10 mouse cellular contexts compared by ENCODE assay signal in the genomic region with DNA sequence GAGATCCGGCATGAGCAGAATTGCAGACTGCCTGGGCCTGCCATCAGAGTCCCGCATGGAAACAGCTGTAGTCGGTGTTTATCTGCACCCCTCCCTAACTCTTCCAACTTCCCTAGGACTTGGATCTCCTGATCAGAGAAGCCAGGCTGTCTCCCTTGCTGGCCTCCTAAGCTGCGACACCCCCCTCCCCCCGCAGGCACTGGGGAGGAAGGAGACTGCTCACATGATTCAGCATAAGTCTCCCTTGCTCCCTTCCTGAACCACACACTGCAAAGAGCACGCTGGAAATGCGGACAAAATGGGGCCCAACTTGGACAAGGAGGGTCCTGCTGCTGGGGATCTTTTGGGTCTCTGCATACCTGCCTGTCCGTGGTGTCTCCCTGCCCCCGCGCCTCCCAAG. TPM values are rescaled to one million over a fixed set of nuclear protein-coding genes. Genes with fewer than 3 reads are reported as not detected.
DNase-seq lines count a peak whose midpoint lies in the region; ATAC-seq and TF ChIP-seq lines count a peak whose summit lies in the region.
"Had no signal": no experiment of that assay in that cellular context is flagged by ENCODE, and none has a peak within 500 bp of the region (broad histone marks: within the 10 kb centered on the region; RNA-seq: fewer than 3 reads in every experiment).

A gene (plus strand): TSS at position 231 of the 400 bp plus-strand sequence.

- TF ChIP-seq CTCF in kidney, adult 2 months (conservative IDR thresholded peaks at IDR 0.05; ENCODE audit: insufficient read depth, insufficient read length, low read depth, low read length) = no peak
- no peak for TF ChIP-seq CTCF in E14TG2a.4 (conservative IDR thresholded peaks at IDR 0.05; ENCODE audit: low read length)
- no peak for TF ChIP-seq CTCF in liver, adult 2 months (IDR thresholded peaks at IDR 0.05; ENCODE audit: low read depth, low read length)

- peak; percentile 23; the same call in 1 of the 2 replicates for ATAC-seq in kidney, embryonic 16.5 days (ENCODE audit: low FRiP score, low TSS enrichment)
- no peak for ATAC-seq in embryonic facial prominence, embryonic 15.5 days (ENCODE audit: insufficient number of reproducible peaks, low FRiP score, low TSS enrichment, low read depth)

- H3K4me3 ChIP-seq in kidney, embryonic 16.5 days (ENCODE audit: low read length) = no peak within 1 kb of the TSS
- no peak within 1 kb of the TSS for H3K4me3 ChIP-seq in kidney, adult 2 months (ENCODE audit: insufficient read depth, low read depth, low read length)
- H3K4me3 ChIP-seq in E14TG2a.4 (replicated peaks; ENCODE audit: low read length) = 0 out of 2 replicates have a peak within 1 kb of the TSS, but pooled peaks have one; percentile 26
- H3K4me3 ChIP-seq in embryonic facial prominence, embryonic 15.5 days (replicated peaks) = no peak within 1 kb of the TSS
- peak within 1 kb of the TSS; percentile 27; the same call in 1 of the 2 replicates for H3K4me3 ChIP-seq in liver, adult 2 months (ENCODE audit: insufficient read depth, low read depth, low read length)

- no peak for DNase-seq in kidney, adult 2 months
- no peak for DNase-seq in liver, adult 2 months (ENCODE audit: extremely low read depth, low read depth, low spot score)
- DNase-seq in right cerebral cortex, postnatal 14 days = no peak
- no peak for DNase-seq in thymus, postnatal 14 days
- DNase-seq in cerebellum, adult 18-20 months = no peak
- DNase-seq: cerebellum, postnatal 14 days; thymus, postnatal 36 days had no signal

- H3K79me2 ChIP-seq in liver, adult 2 months (ENCODE audit: control insufficient read depth, insufficient read depth, low read length) = no peaks in the 10 kb centered on the region

- no peak within 1 kb of the TSS for H3K9ac ChIP-seq in kidney, embryonic 16.5 days (replicated peaks; ENCODE audit: low read length)
- H3K9ac ChIP-seq in embryonic facial prominence, embryonic 15.5 days = no peak within 1 kb of the TSS
- H3K9ac ChIP-seq in liver, adult 2 months (ENCODE audit: low read depth, low read length) = peak within 1 kb of the TSS; percentile 7; the same call in 1 of the 2 replicates

- H3K36me3 ChIP-seq in kidney, embryonic 16.5 days (ENCODE audit: insufficient read depth, low read length) = no peaks in the 10 kb centered on the region
- no peaks in the 10 kb centered on the region for H3K36me3 ChIP-seq in kidney, adult 2 months (ENCODE audit: control insufficient read depth, insufficient read depth, low read length)
- H3K36me3 ChIP-seq in E14TG2a.4 (ENCODE audit: insufficient read depth, low read length) = no peaks in the 10 kb centered on the region
- no peaks in the 10 kb centered on the region for H3K36me3 ChIP-seq in embryonic facial prominence, embryonic 15.5 days
- H3K36me3 ChIP-seq in liver, adult 2 months (ENCODE audit: control insufficient read depth, insufficient read depth, low read length) = no peaks in the 10 kb centered on the region

- H3K4me1 ChIP-seq in kidney, embryonic 16.5 days (ENCODE audit: insufficient read depth, low read length) = no peaks in the 10 kb centered on the region
- no peaks in the 10 kb centered on the region for H3K4me1 ChIP-seq in kidney, adult 2 months (ENCODE audit: control insufficient read depth, insufficient read depth, low read length)
- peaks cover 13% of the 10 kb centered on the region for H3K4me1 ChIP-seq in E14TG2a.4 (replicated peaks; ENCODE audit: low read depth, low read length)
- H3K4me1 ChIP-seq in embryonic facial prominence, embryonic 15.5 days = no peaks in the 10 kb centered on the region
- H3K4me1 ChIP-seq in liver, adult 2 months (ENCODE audit: control insufficient read depth, insufficient read depth, low read length) = no peaks in the 10 kb centered on the region

- WGBS in kidney, embryonic 16.5 days = 71% methylated on average over 10 of the region's 10 CpGs
- WGBS in kidney, adult 2 months = 63% methylated on average over 10 of the region's 10 CpGs
- 58% methylated on average over 10 of the region's 10 CpGs for WGBS in embryonic facial prominence, embryonic 15.5 days
- WGBS in liver, adult 2 months = 65% methylated on average over 10 of the region's 10 CpGs

- no peak within 1 kb of the TSS for H3K4me2 ChIP-seq in kidney, embryonic 16.5 days (replicated peaks; ENCODE audit: low read depth, low read length)
- no peak within 1 kb of the TSS for H3K4me2 ChIP-seq in embryonic facial prominence, embryonic 15.5 days (replicated peaks)

- no peak within 1 kb of the TSS for H3K27ac ChIP-seq in kidney, embryonic 16.5 days (ENCODE audit: low read length)
- no peak within 1 kb of the TSS for H3K27ac ChIP-seq in kidney, adult 2 months (ENCODE audit: insufficient read depth, low read depth, low read length)
- no peak within 1 kb of the TSS for H3K27ac ChIP-seq in embryonic facial prominence, embryonic 15.5 days (replicated peaks)
- H3K27ac ChIP-seq in liver, adult 2 months (replicated peaks; ENCODE audit: insufficient read depth, low read depth, low read length) = no peak within 1 kb of the TSS

- H3K9me3 ChIP-seq in kidney, embryonic 16.5 days (ENCODE audit: low read length) = no peaks in the 10 kb centered on the region
- H3K9me3 ChIP-seq in E14TG2a.4 (ENCODE audit: low read length) = no peaks in the 10 kb centered on the region
- no peaks in the 10 kb centered on the region for H3K9me3 ChIP-seq in embryonic facial prominence, embryonic 15.5 days (replicated peaks)

- no peak for TF ChIP-seq POLR2A in kidney, adult 2 months (IDR thresholded peaks at IDR 0.05; ENCODE audit: low read depth, low read length)
- TF ChIP-seq POLR2A in liver, adult 2 months (IDR thresholded peaks at IDR 0.05; ENCODE audit: extremely low read depth, insufficient read depth, low read length) = no peak

- H3K27me3 ChIP-seq in kidney, embryonic 16.5 days (ENCODE audit: insufficient read depth, low read length) = no peaks in the 10 kb centered on the region
- H3K27me3 ChIP-seq in kidney, adult 2 months (replicated peaks; ENCODE audit: control insufficient read depth, insufficient read depth, low read length) = no peaks in the 10 kb centered on the region
- H3K27me3 ChIP-seq in E14TG2a.4 (ENCODE audit: insufficient read depth, low read length) = no peaks in the 10 kb centered on the region
- H3K27me3 ChIP-seq in embryonic facial prominence, embryonic 15.5 days = no peaks in the 10 kb centered on the region
- H3K27me3 ChIP-seq in liver, adult 2 months (ENCODE audit: control insufficient read depth, insufficient read depth, low read length) = no peaks in the 10 kb centered on the region

RNA-seq across cellular contexts. Expression of the gene that starts here (rescaled TPM):
- polyA plus RNA-seq in kidney, embryonic 16.5 days (2015; fragmentation: Nextera tagmentation; extraction: Ambion mirVana) = 2.1 and 2.8 TPM in 2 replicates
- polyA plus RNA-seq in kidney, adult 2 months (2012; rRNA removed) = 0.29 and 0.33 TPM in 2 replicates
- polyA plus RNA-seq in embryonic facial prominence, embryonic 15.5 days (2015; fragmentation: Nextera tagmentation; extraction: Ambion mirVana) = 10.8 and 11.4 TPM in 2 replicates
- 0.65 and 0.87 TPM in 2 replicates for total RNA-seq in liver, adult 2 months (2014; rRNA removed)
- 0.07 and 0.37 TPM in 2 replicates for polyA plus RNA-seq in liver, adult 2 months (2012; rRNA removed)

Comparison
In these comparisons a context has a peak if more than half of its experiments do, and no peak if none do; other contexts are left out.
1. H3K4me3 ChIP-seq: peak in E14TG2a.4 (single experiment) and liver, adult 2 months (single experiment); none in kidney, embryonic 16.5 days (single experiment), kidney, adult 2 months (single experiment) and embryonic facial prominence, embryonic 15.5 days (single experiment).